Mouse (Mus musculus): ENCODE results near the gene Ugt1a7c. TPM values are rescaled to one million over a fixed set of nuclear protein-coding genes. Genes with fewer than 3 reads are reported as not detected.

Gene Ugt1a7c
- total and polyA plus RNA-seq, 3 experiments: 2.2 to 15.3 (median 11.1) TPM

- Histone ChIP-seq H3K9me3 (replicated peaks; ENCODE audit: low read length) (peaks cover 67% of the 10 kb centered on the region), H3K4me1 (ENCODE audit: control insufficient read depth in 1 of 2, insufficient read depth in 2 of 2) (peaks cover 0 to 10% of the 10 kb centered on the region in 2 experiments; a peak in 2 of 4 replicates), H3K9ac (ENCODE audit: insufficient read depth, low read depth) (no peak overlapping the region), H3K4me2 (ENCODE audit: insufficient read depth, low read depth, poor library complexity, severe bottlenecking) (no peak overlapping the region), H3K4me3 (replicated peaks in 1 of 3; ENCODE audit: low read depth in 2 of 3, low read length in 2 of 3, poor library complexity in 1 of 3) (no peak overlapping the region), H3K36me3 (replicated peaks in 1 of 2; ENCODE audit: control insufficient read depth in 1 of 2, insufficient read depth in 1 of 2, low read length in 1 of 2) (peaks cover 0 to 6% of the 10 kb centered on the region in 2 experiments), H3K79me2 (replicated peaks; ENCODE audit: control insufficient read depth, extremely low read depth, insufficient read depth, poor library complexity, severe bottlenecking) (no peaks in the 10 kb centered on the region), H3K27ac (ENCODE audit: insufficient read depth, low read depth) (no peak overlapping the region), H3K27me3 (replicated peaks) (peaks cover 10% of the 10 kb centered on the region)
- in situ Hi-C loops (cut with MboI; ENCODE audit: low pct_ligation_motif_present, low pct_unique_long_range_greater_than_20kb, low sequenced_read_pairs): no loop called here
- dilution Hi-C loops (cut with MboI; ENCODE audit: extremely low pct_ligation_motif_present, extremely low pct_unique_long_range_greater_than_20kb, low sequenced_read_pairs): no loop called here
- DNase-seq (ENCODE audit: extremely low read depth): no peak
- TF ChIP-seq MAX (IDR thresholded peaks at IDR 0.05; ENCODE audit: low read length) (no peak), USF2 (conservative IDR thresholded peaks at IDR 0.05; ENCODE audit: low read depth, low read length) (no peak), JUND (conservative IDR thresholded peaks at IDR 0.05; ENCODE audit: low read depth, low read length) (no peak), EP300 (IDR thresholded peaks at IDR 0.05; ENCODE audit: low read length) (no peak), JUN (IDR thresholded peaks at IDR 0.05; ENCODE audit: insufficient read depth, low read depth, low read length) (no peak), POLR2A (IDR thresholded peaks at IDR 0.05; ENCODE audit: low read depth, low read length) (no peak), MYC (IDR thresholded peaks at IDR 0.05; ENCODE audit: low read depth, low read length) (no peak), TBP (conservative IDR thresholded peaks at IDR 0.05; ENCODE audit: low read depth, low read length) (no peak), MAFK (IDR thresholded peaks at IDR 0.05; ENCODE audit: insufficient replicate concordance, low read length) (no peak), POLR2AphosphoS2 (IDR thresholded peaks at IDR 0.05; ENCODE audit: low read depth, low read length) (no peak), ELF1 (IDR thresholded peaks at IDR 0.05; ENCODE audit: low read depth, low read length) (no peak), MXI1 (IDR thresholded peaks at IDR 0.05; ENCODE audit: low read depth, low read length) (no peak), ZKSCAN1 (IDR thresholded peaks at IDR 0.05; ENCODE audit: borderline replicate concordance, low read depth, low read length) (no peak), HCFC1 (IDR thresholded peaks at IDR 0.05; ENCODE audit: low read depth, low read length) (no peak), SIN3A (IDR thresholded peaks at IDR 0.05; ENCODE audit: low read length) (no peak), USF1 (IDR thresholded peaks at IDR 0.05; ENCODE audit: low read depth, low read length) (no peak), RCOR1 (conservative IDR thresholded peaks at IDR 0.05; ENCODE audit: low read depth, low read length) (no peak)
These were observed 160.1 kb downstream of the Ugt1a7c start for GRCm38 (mm10) chr1:88254793-88255465.

GRCm38 (mm10) chr1:88255466-88255857 lies 160.6 kb downstream of the Ugt1a7c start:
- peaks cover 3 to 9% of the 10 kb centered on the region in 2 experiments for H3K36me3 ChIP-seq (replicated peaks in 1 of 2; ENCODE audit: control insufficient read depth in 1 of 2, insufficient read depth in 1 of 2, low read length in 1 of 2)
- dilution Hi-C loops (cut with MboI; ENCODE audit: extremely low pct_ligation_motif_present, extremely low pct_unique_long_range_greater_than_20kb, low sequenced_read_pairs): no loop called here
- H3K9ac ChIP-seq (ENCODE audit: insufficient read depth, low read depth): no peak overlapping the region
- H3K4me2 ChIP-seq (ENCODE audit: insufficient read depth, low read depth, poor library complexity, severe bottlenecking): no peak overlapping the region
- H3K4me3 ChIP-seq (replicated peaks in 1 of 3; ENCODE audit: low read depth in 2 of 3, low read length in 2 of 3, poor library complexity in 1 of 3): no peak overlapping the region
- TF ChIP-seq E2F4 (IDR thresholded peaks at IDR 0.05; ENCODE audit: insufficient replicate concordance, low read depth, low read length) (no peak), ZNF384 (IDR thresholded peaks at IDR 0.05; ENCODE audit: low read depth, low read length) (no peak), MXI1 (IDR thresholded peaks at IDR 0.05; ENCODE audit: low read depth, low read length) (no peak), ZKSCAN1 (IDR thresholded peaks at IDR 0.05; ENCODE audit: borderline replicate concordance, low read depth, low read length) (no peak), RCOR1 (conservative IDR thresholded peaks at IDR 0.05; ENCODE audit: low read depth, low read length) (no peak), POLR2A (IDR thresholded peaks at IDR 0.05; ENCODE audit: low read depth, low read length) (no peak), CHD1 (IDR thresholded peaks at IDR 0.05; ENCODE audit: low read depth, low read length) (no peak), PAX5 (IDR thresholded peaks at IDR 0.05; ENCODE audit: low read length) (no peak), CTCF (conservative IDR thresholded peaks at IDR 0.05 in 1 of 2, IDR thresholded peaks at IDR 0.05 in 1 of 2; ENCODE audit: low read depth in 2 of 2, low read length in 2 of 2) (no peak), HCFC1 (IDR thresholded peaks at IDR 0.05; ENCODE audit: low read depth, low read length) (no peak), UBTF (IDR thresholded peaks at IDR 0.05; ENCODE audit: low read depth, low read length) (no peak), BHLHE40 (IDR thresholded peaks at IDR 0.05; ENCODE audit: low read depth, low read length) (no peak), MAZ (IDR thresholded peaks at IDR 0.05; ENCODE audit: low read depth, low read length) (no peak), JUN (IDR thresholded peaks at IDR 0.05; ENCODE audit: insufficient read depth, low read depth, low read length) (no peak), TBP (conservative IDR thresholded peaks at IDR 0.05; ENCODE audit: low read depth, low read length) (no peak)
- DNase-seq (ENCODE audit: extremely low read depth): no peak
- H3K9me3 ChIP-seq (replicated peaks; ENCODE audit: low read length): peaks cover 65% of the 10 kb centered on the region
- in situ Hi-C loops (cut with MboI; ENCODE audit: low pct_ligation_motif_present, low pct_unique_long_range_greater_than_20kb, low sequenced_read_pairs): no loop called here
- no peaks in the 10 kb centered on the region for H3K79me2 ChIP-seq (replicated peaks; ENCODE audit: control insufficient read depth, extremely low read depth, insufficient read depth, poor library complexity, severe bottlenecking)
- peaks cover 8% of the 10 kb centered on the region for H3K27me3 ChIP-seq (replicated peaks)
- peaks cover 2 to 15% of the 10 kb centered on the region in 2 experiments; a peak in 3 of 4 replicates for H3K4me1 ChIP-seq (ENCODE audit: control insufficient read depth in 1 of 2, insufficient read depth in 2 of 2)
- H3K27ac ChIP-seq (ENCODE audit: insufficient read depth, low read depth): no peak overlapping the region

Measured in CH12.LX (cell line).